Mouse (Mus musculus): ENCODE measurements around the gene Mtap. TPM values are rescaled to one million over a fixed set of nuclear protein-coding genes. Genes with fewer than 3 reads are reported as not detected.
A peak's percentile ranks its signal among the peaks of the same experiment; 100 is the strongest.

Mtap gene
- polyA plus RNA-seq, 1 experiment, result 17.5 TPM

- no peaks in the 10 kb centered on the region for H3K4me1 ChIP-seq (ENCODE audit: control insufficient read depth, insufficient read depth, insufficient read length, low read length)
- H3K27ac ChIP-seq (replicated peaks; ENCODE audit: low read depth, low read length), result no peak overlapping the region
- peak overlapping the region; percentile 12; the same call in 1 of the 2 replicates for H3K4me3 ChIP-seq (ENCODE audit: insufficient read depth, low read depth, low read length)
These were observed 13.3 kb upstream of the Mtap start for GRCm38 (mm10) chr4:89123446-89124243.

GRCm38 (mm10) chr4:89127674-89128073 lies 9.2 kb upstream of the Mtap start:
- no peak overlapping the region for H3K27ac ChIP-seq (replicated peaks; ENCODE audit: low read depth, low read length)
- H3K4me3 ChIP-seq (ENCODE audit: insufficient read depth, low read depth, low read length), result no peak overlapping the region
- no peaks in the 10 kb centered on the region for H3K4me1 ChIP-seq (ENCODE audit: control insufficient read depth, insufficient read depth, insufficient read length, low read length)

GRCm38 (mm10) chr4:89128080-89128936 lies 8.6 kb upstream of the Mtap start:
- Histone ChIP-seq H3K27ac (replicated peaks; ENCODE audit: low read depth, low read length) (no peak overlapping the region), H3K4me3 (ENCODE audit: insufficient read depth, low read depth, low read length) (no peak overlapping the region), H3K4me1 (ENCODE audit: control insufficient read depth, insufficient read depth, insufficient read length, low read length) (no peaks in the 10 kb centered on the region)

- no peak overlapping the region for H3K27ac ChIP-seq (replicated peaks; ENCODE audit: low read depth, low read length)
These were observed 8.0 kb upstream of the Mtap start for GRCm38 (mm10) chr4:89128937-89129277.

GRCm38 (mm10) chr4:89129311-89129913 lies 7.5 kb upstream of the Mtap start:
- no peak overlapping the region for H3K4me3 ChIP-seq (ENCODE audit: insufficient read depth, low read depth, low read length)
- H3K4me1 ChIP-seq (ENCODE audit: control insufficient read depth, insufficient read depth, insufficient read length, low read length), result no peaks in the 10 kb centered on the region
- H3K27ac ChIP-seq (replicated peaks; ENCODE audit: low read depth, low read length), result no peak overlapping the region

More at GRCm38 (mm10) chr4:89128937-89129277, 8.0 kb upstream of the Mtap start:
- no peak overlapping the region for H3K4me3 ChIP-seq (ENCODE audit: insufficient read depth, low read depth, low read length)
- H3K4me1 ChIP-seq (ENCODE audit: control insufficient read depth, insufficient read depth, insufficient read length, low read length), result no peaks in the 10 kb centered on the region

- Histone ChIP-seq H3K27ac (replicated peaks; ENCODE audit: low read depth, low read length) (no peak overlapping the region), H3K4me3 (ENCODE audit: insufficient read depth, low read depth, low read length) (no peak overlapping the region), H3K4me1 (ENCODE audit: control insufficient read depth, insufficient read depth, insufficient read length, low read length) (no peaks in the 10 kb centered on the region)
These were observed 5.1 kb upstream of the Mtap start for GRCm38 (mm10) chr4:89131795-89132194.

GRCm38 (mm10) chr4:89136356-89136755 lies 566 bp upstream of the Mtap start:
- Histone ChIP-seq H3K27ac (replicated peaks; ENCODE audit: low read depth, low read length) (no peak overlapping the region), H3K4me1 (ENCODE audit: control insufficient read depth, insufficient read depth, insufficient read length, low read length) (no peaks in the 10 kb centered on the region), H3K4me3 (ENCODE audit: insufficient read depth, low read depth, low read length) (no peak overlapping the region)

GRCm38 (mm10) chr4:89137542-89138360 lies 829 bp downstream of the Mtap start:
- Histone ChIP-seq H3K4me3 (ENCODE audit: insufficient read depth, low read depth, low read length) (peak overlapping the region; percentile 69), H3K4me1 (ENCODE audit: control insufficient read depth, insufficient read depth, insufficient read length, low read length) (no peaks in the 10 kb centered on the region), H3K27ac (replicated peaks; ENCODE audit: low read depth, low read length) (peak overlapping the region; percentile 30)

GRCm38 (mm10) chr4:89138361-89138651 lies 1.4 kb downstream of the Mtap start:
- Histone ChIP-seq H3K4me3 (ENCODE audit: insufficient read depth, low read depth, low read length) (peak overlapping the region; percentile 69; the same call in 1 of the 2 replicates), H3K27ac (replicated peaks; ENCODE audit: low read depth, low read length) (no peak overlapping the region), H3K4me1 (ENCODE audit: control insufficient read depth, insufficient read depth, insufficient read length, low read length) (no peaks in the 10 kb centered on the region)

- no peak overlapping the region for H3K4me3 ChIP-seq (ENCODE audit: insufficient read depth, low read depth, low read length)
- H3K27ac ChIP-seq (replicated peaks; ENCODE audit: low read depth, low read length), result no peak overlapping the region
- no peaks in the 10 kb centered on the region for H3K4me1 ChIP-seq (ENCODE audit: control insufficient read depth, insufficient read depth, insufficient read length, low read length)
These were observed 3.9 kb downstream of the Mtap start for GRCm38 (mm10) chr4:89140832-89141231.

GRCm38 (mm10) chr4:89145409-89145808 lies 8.5 kb downstream of the Mtap start:
- H3K4me1 ChIP-seq (ENCODE audit: control insufficient read depth, insufficient read depth, insufficient read length, low read length), result no peaks in the 10 kb centered on the region
- H3K4me3 ChIP-seq (ENCODE audit: insufficient read depth, low read depth, low read length), result no peak overlapping the region
- no peak overlapping the region for H3K27ac ChIP-seq (replicated peaks; ENCODE audit: low read depth, low read length)

GRCm38 (mm10) chr4:89146291-89146690 lies 9.4 kb downstream of the Mtap start:
- Histone ChIP-seq H3K4me3 (ENCODE audit: insufficient read depth, low read depth, low read length) (no peak overlapping the region), H3K27ac (replicated peaks; ENCODE audit: low read depth, low read length) (no peak overlapping the region), H3K4me1 (ENCODE audit: control insufficient read depth, insufficient read depth, insufficient read length, low read length) (no peaks in the 10 kb centered on the region)

GRCm38 (mm10) chr4:89149261-89149660 lies 12.3 kb downstream of the Mtap start:
- Histone ChIP-seq H3K27ac (replicated peaks; ENCODE audit: low read depth, low read length) (no peak overlapping the region), H3K4me1 (ENCODE audit: control insufficient read depth, insufficient read depth, insufficient read length, low read length) (no peaks in the 10 kb centered on the region)

GRCm38 (mm10) chr4:89161389-89161788 lies 24.5 kb downstream of the Mtap start:
- no peak overlapping the region for H3K27ac ChIP-seq (replicated peaks; ENCODE audit: low read depth, low read length)
- no peaks in the 10 kb centered on the region for H3K4me1 ChIP-seq (ENCODE audit: control insufficient read depth, insufficient read depth, insufficient read length, low read length)
- no peak overlapping the region for H3K4me3 ChIP-seq (ENCODE audit: insufficient read depth, low read depth, low read length)

More at GRCm38 (mm10) chr4:89149261-89149660, 12.3 kb downstream of the Mtap start:
- no peak overlapping the region for H3K4me3 ChIP-seq (ENCODE audit: insufficient read depth, low read depth, low read length)

GRCm38 (mm10) chr4:89162496-89162895 lies 25.6 kb downstream of the Mtap start:
- Histone ChIP-seq H3K27ac (replicated peaks; ENCODE audit: low read depth, low read length) (no peak overlapping the region), H3K4me1 (ENCODE audit: control insufficient read depth, insufficient read depth, insufficient read length, low read length) (no peaks in the 10 kb centered on the region), H3K4me3 (ENCODE audit: insufficient read depth, low read depth, low read length) (no peak overlapping the region)

All from brown adipose tissue, adult 24 weeks (tissue).